Mouse (Mus musculus): Measurements from ENCODE around the gene Cycs.

DNA sequence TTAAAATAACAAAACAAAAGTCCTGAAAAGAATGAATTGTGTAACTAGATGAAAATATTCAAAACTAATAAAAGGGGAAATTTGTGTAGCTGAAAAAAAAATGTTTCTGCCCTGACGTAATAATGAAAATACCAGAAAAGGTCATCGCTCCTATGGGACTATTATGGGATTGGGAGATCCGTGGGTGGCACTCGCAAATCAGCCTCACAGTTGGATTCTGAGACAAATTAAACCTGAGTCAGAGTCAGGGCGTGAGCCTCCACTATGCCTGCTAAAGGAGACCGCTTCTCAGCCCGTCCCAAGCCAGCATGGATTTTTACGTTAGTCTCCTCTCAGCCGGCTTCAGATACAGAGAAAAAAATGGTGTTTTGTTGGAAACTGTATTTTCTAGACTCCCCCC is 38.9 kb downstream of the Cycs start:
- TF ChIP-seq POLR2A (IDR thresholded peaks at IDR 0.05; ENCODE audit: low read depth, low read length) (no peak), CTCF (conservative IDR thresholded peaks at IDR 0.05; ENCODE audit: insufficient read depth, insufficient read length, low read depth, low read length) (no peak)

Data from kidney, adult 2 months (tissue).